Mouse (Mus musculus) Muller cell, postnatal 12 days (primary cell): ENCODE results near the gene A230050P20Rik.

Source experiments
- DNase-seq: peaks from one replicate; pipeline ENCODE4 v3.0.0-alpha.2; 2015; ENCODE audit errors: inconsistent ontology term

Gene A230050P20Rik

DNA sequence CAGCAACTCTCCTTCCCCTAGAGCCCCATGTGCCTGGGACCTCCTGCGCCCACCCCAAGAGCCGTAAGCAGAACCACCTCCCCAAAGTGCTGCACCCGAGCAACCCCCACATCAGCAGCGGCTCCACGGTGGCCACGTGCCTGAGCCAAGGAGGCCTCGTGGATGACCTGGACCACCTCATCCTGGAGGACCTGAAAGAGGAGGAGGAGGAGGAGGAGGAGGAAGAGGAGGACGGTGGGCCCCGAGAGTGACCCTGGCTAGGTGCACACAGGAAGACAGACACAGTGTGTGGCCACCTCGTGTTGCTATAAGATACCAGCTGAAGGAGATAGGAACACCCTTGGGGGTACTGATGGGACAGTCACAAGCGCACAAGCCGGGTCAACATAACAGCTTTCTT lies 5.1 kb downstream of the A230050P20Rik start:
- DNase-seq = no peak

DNA sequence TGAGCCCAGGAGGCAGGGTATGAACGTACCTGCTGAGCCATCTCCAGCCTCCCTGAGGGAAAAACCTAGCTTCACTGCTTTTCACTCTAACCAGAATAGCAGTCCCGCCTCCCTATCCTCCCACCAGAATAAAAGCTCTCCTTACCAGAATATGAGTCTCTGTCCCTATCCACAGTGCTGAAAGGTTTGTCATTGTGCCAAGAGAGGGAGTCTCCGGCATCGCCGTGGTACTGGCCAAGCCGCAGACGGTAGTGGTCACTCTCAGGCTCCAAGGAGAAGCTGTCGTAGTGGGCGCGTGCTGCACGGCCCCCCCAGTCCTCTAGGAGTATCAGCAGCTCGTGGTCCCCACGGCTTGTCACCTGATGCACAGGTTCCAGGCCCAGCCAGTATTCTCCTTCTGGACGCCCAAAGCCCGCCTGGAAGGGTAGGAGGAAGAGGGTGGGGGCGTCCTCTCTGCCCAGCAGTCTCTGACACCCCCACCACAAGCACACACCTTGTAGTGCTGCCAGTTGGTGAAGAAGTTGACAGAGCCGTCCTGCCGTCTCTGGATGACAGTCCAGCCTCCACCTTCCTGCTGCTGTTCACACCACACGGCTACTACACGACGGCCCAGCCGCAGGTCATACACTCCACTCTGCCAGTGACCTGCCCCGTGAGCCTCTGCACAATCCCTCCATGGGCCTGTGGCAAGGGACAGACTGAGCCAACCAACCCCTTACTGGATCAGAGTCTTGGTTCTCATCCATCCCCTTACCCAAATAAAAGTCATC lies 6.8 kb downstream of the A230050P20Rik start:
- no peak for DNase-seq

DNA sequence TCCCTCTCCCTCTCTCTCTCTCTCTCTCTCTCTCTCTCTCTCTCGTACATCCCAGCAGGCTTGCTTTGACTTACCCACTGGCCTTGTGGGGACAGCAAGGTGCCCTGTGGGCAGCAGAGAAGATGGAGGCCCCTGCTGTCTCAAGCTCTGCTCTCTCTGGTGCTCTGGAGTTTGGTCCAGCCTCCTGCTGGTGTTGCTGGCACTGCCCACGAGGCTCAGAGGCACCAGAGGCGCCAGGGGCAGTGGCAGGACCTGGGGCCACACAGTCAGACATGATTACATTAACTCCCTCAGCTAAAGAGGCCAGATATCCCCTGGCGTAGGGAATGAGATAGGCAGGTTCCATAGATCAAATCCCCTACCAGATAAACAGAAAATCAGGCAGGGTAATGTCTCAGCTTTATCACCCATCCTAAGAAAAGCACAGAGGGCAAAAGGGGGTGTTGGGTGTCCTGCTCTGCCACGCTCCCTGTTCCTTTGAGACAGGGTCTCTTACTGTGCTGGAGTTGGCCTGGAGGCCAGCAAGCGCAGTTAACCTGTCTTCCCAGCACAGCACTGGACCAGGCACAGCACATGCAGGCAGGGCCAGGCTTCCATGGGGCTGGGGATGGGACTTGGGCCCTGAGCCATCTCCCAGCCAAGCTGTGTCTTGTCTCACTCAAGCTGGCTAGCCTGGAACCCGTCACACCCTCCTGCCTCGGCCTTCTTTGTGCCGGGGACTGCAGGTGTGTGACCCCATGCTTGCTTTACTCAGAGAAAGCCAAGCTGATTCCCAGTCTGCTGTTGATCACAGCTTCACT lies 8.1 kb downstream of the A230050P20Rik start:
- DNase-seq = no peak

DNA sequence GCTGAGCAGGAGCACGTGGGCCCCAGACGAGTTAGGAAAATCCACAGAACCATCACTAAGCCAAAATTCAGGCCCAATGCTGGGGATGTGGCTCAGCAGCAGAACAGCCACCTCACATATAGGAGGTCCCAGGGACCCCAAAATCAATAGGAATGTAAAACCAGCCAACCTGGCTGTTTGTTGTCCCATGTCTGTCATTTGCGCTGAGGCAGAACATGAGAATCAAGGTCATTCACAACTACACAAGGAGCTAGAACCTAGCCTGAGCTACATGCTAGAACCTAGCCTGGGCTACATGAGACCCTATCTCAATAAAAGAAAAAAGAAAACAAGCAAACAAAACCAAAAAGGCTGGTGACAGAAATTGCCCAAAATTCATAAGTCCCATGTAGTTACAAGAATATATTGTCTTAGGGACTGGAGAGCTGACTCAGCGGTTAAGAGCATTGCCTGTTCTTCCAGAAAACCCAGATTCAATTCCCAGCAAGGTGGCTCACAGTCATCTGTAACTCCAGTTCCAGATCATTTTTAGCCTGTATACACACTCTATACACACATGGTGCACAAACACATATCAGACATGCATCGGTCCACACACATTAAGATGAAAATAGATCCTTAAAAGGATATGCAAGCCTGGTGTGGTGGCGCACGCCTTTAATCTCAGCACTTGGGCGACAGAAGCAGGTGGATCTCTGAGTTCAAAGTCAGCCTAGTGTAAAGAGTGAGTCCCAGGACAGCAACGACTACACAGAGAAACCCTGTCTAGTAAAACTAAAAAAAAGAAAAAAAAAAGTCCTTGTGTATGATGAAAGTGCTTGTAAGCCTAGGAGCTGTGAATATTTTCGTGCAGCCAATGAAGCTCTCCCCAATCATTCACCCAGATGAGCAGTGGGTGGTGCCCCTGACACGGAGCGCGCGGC lies 8.9 kb downstream of the A230050P20Rik start:
- no peak for DNase-seq

DNA sequence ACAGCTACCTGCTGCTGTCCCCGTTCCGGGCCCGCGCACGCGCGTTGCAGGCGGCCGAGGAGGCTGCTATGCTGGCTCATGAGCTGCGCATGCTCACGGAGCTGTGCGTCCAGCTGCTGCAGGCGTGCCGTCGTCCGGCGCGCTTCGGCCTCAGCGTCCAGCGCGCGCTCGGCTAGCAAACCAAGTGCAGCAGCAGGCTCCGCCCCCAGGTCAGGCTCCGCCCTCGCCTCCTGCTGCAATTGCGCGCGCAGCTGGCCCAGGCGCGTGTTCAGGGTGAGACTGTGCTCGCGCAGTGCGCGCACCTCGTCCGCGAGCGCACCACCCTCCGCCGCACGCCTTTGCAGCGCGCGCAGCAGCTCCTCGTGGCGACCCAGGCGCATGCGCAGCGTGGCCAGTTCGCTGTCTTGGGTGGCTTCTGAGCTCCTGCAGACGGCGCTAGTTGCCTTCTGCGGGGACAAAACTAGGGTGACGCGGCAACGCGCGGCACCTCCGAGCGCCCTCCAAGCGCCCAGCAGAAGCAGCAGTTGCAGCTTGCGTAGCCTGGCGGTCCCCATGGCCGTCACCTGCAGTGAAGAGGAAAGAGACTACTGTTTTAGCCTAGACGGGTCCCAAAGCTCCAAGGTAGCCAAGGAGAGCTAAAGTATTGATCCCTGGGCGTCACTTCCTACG lies 9.7 kb downstream of the A230050P20Rik start:
- peak; percentile 100 for DNase-seq

DNA sequence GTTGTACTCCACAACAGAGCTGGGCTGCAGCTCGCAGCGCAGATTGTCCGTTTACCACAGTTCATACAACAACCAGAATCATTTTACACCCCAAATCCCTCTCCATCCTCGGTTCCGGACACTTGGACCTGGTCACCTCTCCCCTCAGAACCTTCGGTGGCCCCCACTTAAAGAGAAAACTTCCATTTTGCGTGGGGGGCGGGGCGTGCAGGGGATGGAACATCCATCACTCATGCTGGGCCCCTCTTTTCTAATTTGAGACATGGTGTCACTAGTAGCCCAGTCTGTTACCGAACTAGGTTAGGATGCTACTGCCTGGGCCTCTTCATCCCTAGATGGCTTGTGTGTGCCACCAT lies 10.2 kb downstream of the A230050P20Rik start:
- no peak for DNase-seq

DNA sequence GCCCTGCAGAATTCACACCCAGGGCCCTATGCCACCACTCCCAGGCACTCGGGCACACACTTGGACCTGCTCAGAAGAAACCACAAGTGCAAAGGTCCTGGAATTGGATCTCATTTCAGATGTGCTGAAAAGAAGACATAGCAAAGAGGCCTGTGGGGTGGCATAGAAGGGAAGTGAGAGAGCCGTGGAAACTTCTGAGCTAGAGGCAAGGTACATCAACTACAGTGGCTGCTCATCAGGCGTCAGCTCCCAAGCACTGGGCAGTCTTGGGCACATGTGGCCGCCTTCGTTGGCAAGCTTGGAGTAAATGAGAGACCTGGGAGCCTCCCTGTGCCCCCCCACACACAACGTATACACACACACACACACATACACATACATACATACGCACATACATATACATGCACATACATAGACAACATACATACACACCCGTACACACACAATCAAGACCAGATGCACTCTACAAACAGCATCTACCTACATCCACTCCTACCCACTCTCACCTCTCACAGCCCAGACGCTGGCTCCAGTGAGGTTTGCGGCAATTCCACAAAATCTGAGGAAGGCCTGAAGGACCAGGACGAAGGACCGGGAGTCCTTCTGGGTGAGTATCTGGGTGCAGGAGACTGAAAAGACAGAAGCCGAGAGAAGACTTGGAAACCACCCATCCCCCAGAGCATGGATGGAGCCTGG lies 10.8 kb downstream of the A230050P20Rik start, which contains the start of gene Angptl6:
TSS of gene Angptl6 (minus strand) at position 631 of the 696 bp plus-strand sequence.
- DNase-seq = no peak

DNA sequence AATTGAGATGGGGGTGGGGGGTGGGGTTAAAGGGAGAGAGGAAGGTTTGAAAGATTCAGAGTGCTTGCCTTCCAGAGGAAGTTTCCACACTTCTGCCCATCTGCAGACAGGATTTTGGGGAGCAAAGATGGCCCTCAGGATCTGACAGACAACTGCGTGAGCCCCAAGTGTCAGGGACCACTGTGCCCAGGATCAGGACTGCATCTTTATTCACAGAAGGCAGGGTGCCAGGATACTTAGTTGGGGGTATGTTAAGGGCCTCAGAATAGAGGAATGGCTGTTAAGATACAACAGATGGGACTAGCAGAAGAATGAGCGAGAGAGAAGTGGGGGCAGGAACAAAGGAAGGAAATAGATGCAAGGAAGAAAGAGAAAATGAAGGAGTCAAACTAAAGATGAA lies 18.1 kb downstream of the A230050P20Rik start:
- no peak for DNase-seq

DNA sequence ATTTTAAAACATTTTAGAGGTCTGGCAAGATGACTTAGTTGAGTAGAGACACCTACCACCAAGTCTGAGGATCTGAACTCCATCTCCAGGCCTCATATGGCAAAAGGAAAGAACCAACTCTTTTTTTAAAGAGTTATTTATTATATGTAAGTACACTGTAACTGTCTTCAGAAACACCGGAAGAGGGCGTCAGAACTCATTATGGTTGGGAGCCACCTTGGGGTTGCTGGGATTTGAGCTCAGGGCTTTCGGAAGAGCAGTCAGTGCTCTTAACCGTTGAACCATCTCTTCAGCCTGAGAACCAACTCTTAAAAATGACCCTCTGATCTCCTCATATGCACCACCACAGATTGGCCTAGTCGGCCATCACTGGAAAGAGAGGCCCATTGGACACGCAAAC lies 18.7 kb downstream of the A230050P20Rik start:
- no peak for DNase-seq

DNA sequence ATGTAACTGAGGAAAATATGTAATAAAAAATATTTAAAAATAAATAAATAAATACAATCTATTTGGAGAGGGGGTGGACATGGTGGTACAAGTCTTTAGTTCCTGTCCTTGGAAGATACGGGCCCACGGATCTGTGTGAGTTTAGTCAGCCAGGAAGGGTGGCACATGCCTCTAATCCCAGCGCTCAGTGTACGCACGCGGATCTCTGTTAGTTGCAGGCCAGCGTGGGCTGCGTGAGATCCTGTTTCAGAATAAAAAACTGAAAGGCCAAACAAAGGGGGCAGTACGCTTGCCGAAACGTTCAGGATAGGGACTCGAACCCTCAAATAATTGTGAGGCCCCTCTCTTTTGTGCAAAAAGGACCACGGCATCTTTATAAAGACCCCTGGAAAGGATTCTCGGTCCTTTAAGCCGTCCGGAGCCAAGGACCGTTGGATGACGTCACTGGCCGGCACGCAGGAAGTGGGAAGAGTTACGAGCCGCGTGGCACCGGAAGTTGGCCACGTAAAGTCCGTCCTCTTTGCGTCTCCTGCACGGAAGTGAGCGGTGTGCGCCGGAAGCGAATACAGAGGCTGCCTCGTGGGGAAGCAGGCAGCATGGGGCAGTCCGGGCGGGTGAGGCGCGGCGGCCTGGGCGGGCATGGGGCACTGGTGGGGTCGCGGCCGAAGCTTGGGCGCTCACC lies 19.4 kb downstream of the A230050P20Rik start, which contains the start of gene Ppan:
TSS of gene Ppan (plus strand) at position 472 of the 682 bp plus-strand sequence.
- DNase-seq = peak; percentile 92

DNA sequence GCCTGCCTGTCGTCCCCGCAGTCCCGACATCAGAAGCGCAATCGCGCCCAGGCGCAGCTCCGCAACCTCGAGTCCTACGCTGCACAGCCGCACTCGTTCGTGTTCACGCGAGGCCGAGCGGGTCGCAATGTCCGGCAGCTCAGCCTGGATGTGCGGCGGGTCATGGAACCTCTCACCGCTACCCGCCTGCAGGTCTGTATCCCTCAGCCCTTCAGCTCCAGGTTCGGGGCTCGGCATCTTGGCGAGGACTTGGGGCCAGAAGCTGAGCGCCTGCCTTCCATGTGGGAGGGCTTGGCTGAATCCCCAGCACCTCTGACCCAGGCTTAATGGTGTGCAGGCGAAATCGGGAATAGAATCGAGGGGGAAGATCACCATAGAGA lies 19.9 kb downstream of the A230050P20Rik start:
- DNase-seq = no peak

DNA sequence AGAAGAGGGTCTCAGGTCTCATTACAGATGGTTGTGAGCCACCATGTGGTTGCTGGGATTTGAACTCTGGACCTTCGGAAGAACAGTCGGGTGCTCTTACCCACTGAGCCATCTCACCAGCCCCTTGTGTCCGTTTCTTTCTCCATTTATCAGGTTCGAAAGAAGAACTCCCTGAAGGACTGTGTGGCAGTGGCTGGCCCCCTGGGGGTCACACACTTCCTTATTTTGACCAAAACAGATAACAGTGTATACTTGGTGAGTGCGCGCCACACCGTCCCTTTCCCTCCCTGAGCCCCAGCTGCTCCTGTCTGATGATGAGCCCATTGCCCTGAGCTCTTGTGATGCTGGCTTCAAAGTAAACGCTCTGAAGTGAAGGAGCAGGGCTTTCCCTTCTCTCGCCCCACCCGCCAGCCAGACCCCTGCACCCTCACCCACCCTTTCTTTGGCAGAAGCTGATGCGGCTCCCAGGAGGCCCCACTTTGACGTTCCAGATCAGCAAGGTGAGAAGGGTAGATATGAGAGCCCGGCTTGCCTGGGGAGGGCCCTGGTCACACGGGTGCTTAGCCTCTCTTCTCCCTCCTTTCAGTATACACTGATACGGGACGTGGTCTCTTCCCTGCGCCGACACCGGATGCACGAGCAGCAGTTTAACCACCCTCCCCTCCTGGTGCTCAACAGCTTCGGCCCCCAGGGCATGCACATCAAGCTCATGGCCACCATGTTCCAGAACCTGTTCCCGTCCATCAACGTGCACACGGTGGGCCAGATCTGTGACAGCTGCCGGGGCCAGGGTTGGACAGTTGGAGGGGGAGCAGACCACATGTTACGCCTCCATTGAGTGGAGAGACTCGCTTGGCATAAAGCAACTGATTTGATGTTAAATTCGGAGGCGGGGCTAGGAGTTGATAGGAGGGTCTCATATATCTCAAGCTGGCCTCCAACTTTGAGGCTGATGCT lies 21.0 kb downstream of the A230050P20Rik start:
- DNase-seq = no peak

DNA sequence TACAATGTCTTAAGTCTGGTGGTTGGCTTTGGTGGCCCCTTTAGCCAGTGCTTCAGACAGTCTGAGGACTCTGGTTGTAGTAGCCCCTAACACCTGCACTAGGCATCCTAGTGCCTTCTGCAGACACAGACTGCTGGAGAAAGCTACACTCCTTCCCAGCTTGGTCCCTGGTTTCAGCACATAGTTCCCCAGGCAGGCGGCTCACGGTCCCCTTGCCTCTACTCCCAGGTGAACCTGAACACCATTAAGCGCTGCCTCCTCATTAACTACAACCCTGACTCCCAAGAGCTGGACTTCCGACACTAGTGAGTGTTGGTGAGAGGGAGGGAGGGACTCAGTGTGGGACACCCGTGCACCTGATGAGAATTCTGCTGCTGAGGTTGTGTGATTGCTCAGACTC lies 22.0 kb downstream of the A230050P20Rik start:
- no peak for DNase-seq

DNA sequence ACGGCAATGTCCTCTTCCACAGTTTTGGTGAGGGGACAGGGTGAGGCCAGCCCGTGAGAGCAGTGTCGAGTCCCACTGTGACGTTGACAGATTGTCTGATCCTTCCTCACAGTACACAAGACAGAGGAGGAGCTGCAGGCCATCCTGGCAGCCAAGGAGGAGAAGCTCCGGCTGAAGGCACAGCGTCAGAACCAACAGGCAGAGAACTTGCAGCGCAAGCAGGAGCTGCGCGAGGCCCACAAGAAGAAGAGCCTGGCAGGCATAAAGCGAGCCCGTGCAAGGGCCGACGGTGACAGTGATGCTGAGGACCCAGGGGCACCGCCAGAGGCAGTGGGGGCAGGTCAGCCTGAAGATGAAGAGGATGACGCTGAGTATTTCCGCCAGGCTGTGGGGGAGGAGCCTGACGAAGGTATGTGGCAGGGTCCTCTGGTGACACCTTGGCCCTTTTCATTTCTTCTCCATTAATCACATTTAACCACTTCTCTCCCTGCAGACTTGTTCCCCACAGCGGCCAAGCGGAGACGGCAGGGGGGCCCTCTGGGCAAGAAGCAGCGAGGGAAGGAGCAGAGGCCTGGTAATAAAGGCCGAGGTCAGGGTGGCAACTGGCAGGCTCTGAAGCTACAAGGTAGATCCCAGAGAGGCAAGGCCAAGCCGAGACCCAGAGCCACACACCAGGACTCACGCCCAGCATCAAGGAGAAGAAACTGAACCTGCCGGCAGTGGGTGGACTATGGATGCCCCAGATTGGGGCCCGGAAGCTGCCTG lies 23.1 kb downstream of the A230050P20Rik start:
- DNase-seq = no peak

DNA sequence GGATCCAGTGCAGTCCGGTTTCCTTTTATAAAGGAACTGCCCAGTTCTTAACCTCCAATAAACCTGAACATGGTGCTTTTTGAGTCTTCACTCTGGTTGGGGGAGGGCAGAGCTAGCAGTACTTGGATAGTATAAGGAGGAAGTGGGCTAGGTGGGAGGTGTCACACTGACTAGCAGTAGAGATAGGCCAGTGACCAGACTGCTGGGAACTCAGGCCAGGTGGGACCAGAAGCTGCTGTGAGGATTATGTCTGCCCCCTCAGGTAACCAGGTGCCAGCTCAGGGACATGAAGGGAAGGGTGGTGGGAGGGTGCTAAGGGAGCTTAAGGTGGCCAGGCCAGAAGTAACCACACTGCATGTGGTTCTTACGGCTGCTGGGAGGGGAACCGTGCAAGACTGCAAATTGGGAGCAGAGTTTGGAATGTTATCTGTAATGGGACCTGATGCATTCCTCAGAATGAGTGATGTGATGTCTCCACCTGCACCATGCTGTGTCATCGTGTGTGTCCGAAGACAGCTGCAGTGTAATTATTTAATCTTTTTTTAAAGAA lies 23.7 kb downstream of the A230050P20Rik start:
- no peak for DNase-seq

DNA sequence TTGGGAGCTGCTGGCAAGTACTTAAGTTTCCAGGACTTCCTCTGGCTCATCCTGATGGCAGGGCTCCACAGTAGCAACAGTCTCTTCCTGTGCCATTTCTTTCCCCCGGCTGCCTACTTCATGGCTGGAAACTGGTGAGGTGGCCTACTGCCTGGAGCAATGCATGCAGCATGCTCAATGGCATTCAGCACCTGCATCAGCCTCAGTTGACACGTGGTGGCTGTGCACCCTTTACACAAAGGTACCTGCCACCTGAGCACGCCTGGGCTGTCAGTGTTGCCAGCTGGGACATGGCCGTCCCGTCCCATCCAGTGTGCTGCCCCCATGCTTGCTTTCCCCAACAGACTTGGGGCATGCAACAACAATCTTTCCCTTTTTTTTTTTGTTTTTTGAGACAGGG lies 24.6 kb downstream of the A230050P20Rik start:
- no peak for DNase-seq

DNA sequence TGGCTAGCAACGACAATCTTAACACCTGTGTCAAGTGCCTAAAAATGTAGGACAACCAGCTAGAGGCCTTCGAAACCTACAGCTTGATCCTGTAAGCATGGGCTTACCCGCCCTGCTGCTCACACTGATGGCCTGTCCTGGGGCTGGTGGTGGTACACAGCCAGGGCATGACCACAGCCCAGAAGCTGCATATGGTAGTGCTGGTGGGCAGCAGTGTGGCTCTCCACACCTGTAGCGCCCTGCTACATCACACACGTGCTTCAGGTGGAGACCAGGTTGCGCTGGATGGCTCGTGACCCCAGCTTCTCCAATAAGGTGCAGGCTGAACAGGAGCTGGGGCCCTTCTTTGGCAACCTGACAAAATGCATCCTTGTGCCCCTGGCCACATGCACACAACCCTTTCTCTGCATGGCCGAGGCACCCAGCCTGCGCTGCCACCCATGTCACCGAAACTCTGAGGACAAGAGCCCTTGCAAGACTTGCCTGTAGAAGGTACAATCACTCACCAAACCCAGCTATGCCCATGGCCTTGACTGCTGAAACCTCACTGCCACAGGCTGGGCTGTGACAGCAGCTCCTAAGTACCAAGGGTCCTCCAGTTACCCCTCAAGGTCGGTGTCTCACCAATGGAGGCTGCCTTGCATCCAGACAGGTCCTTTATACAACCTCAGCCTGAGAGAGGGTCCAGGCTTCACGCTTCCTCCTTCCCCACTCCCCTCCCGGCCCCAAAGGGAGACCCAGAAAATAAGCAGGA lies 25.3 kb downstream of the A230050P20Rik start:
- no peak for DNase-seq
